Mouse (Mus musculus) thymus, adult 2 months (tissue): ENCODE measurements around the gene Xrra1.
A peak's percentile ranks its signal among the peaks of the same experiment; 100 is the strongest.

ENCODE experiments used
- CTCF ChIP-seq: fragments of 200-500 bp; IDR thresholded peaks from 2 replicates; pipeline ENCODE4 v1.5.1; 2012; ENCODE audit warnings: mild to moderate bottlenecking, control low read depth, low read length, moderate library complexity, borderline replicate concordance; ENCODE audit not compliant: control insufficient read depth, poor library complexity, insufficient read depth; ENCODE audit errors: extremely low read depth
- POLR2A ChIP-seq: fragments of 200-500 bp; IDR thresholded peaks from 2 replicates; pipeline ENCODE4 v1.6.1; 2012; ENCODE audit warnings: mild to moderate bottlenecking, low read length, control low read depth, moderate library complexity; ENCODE audit not compliant: control insufficient read depth, poor library complexity, insufficient read depth; ENCODE audit errors: extremely low read depth

DNA sequence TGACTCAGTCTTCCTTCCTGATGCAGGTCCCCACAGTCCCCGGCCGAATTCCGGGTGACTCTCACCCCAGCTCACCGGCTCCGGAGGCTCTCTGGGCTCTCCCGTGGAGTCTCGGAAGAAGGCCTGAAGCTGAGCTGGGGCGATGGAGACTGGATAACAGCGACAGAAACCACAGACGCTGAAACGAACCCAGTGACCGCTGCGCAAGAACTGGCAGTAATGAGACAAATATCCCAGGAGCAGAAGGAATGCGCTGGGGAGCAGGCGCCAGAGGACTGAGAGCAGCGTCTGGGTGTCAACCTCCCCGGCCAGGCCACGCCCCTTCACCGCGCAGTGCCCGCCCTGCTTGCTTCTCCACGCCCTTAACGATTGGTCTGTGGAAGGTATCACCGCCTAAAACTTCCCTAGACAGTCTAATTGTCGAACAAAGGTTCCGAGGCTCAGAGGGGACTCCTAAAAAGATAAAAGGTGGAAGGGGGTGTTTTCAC, 30.8 kb upstream of the Xrra1 start, which contains the start of gene Neu3:
- 0 out of 2 replicates have a peak, but pooled peaks have one; percentile 23 for TF ChIP-seq CTCF
- peak; percentile 67 for TF ChIP-seq POLR2A
